In genomic region chr13:37825646-37826280, GRCm38 (mm10) we compare ENCODE assay signal across 8 mouse cellular contexts. TPM values are rescaled to one million over a fixed set of nuclear protein-coding genes. Genes with fewer than 3 reads are reported as not detected.
A peak's percentile ranks its signal among the peaks of the same experiment; 100 is the strongest.
DNase-seq lines count a peak whose midpoint lies in the region; ATAC-seq and TF ChIP-seq lines count a peak whose summit lies in the region.

No protein-coding gene starts in this region.

- no peaks in the 10 kb centered on the region for H3K36me3 ChIP-seq in heart, embryonic 15.5 days
- no peaks in the 10 kb centered on the region for H3K36me3 ChIP-seq in kidney, postnatal 0 days (ENCODE audit: insufficient read depth, low read length)
- H3K36me3 ChIP-seq in lung, postnatal 0 days (ENCODE audit: insufficient read depth, low read length) = no peaks in the 10 kb centered on the region

- H3K27me3 ChIP-seq in heart, embryonic 15.5 days = no peaks in the 10 kb centered on the region
- no peaks in the 10 kb centered on the region for H3K27me3 ChIP-seq in kidney, postnatal 0 days (ENCODE audit: insufficient read depth, low read length)
- no peaks in the 10 kb centered on the region for H3K27me3 ChIP-seq in lung, postnatal 0 days (replicated peaks; ENCODE audit: insufficient read depth, low read length)

- H3K9ac ChIP-seq in heart, embryonic 15.5 days = peak overlapping the region; percentile 80
- peak overlapping the region; percentile 87 for H3K9ac ChIP-seq in kidney, postnatal 0 days (ENCODE audit: low read depth, low read length)
- H3K9ac ChIP-seq in lung, postnatal 0 days (replicated peaks; ENCODE audit: low read depth) = peak overlapping the region; percentile 68

- peak; percentile 82 for DNase-seq in A20 (ENCODE audit: low read depth, low spot score)
- DNase-seq in kidney, postnatal 0 days (ENCODE audit: low spot score) = peak; percentile 80
- DNase-seq in lung, postnatal 0 days (ENCODE audit: low spot score) = peak; percentile 87
- DNase-seq in ovary, postnatal 10 days (ENCODE audit: low spot score) = peak; percentile 51
- DNase-seq in thymus, postnatal 10 days (ENCODE audit: low spot score in 2 of 2) = peak; percentile 68

- peak overlapping the region; percentile 99 for H3K4me2 ChIP-seq in heart, embryonic 15.5 days
- peak overlapping the region; percentile 93 for H3K4me2 ChIP-seq in kidney, postnatal 0 days (ENCODE audit: low read length)
- H3K4me2 ChIP-seq in lung, postnatal 0 days (replicated peaks; ENCODE audit: low read depth, low read length) = peak overlapping the region; percentile 99

- H3K4me3 ChIP-seq in heart, embryonic 15.5 days = peak overlapping the region; percentile 78
- peak overlapping the region; percentile 93 for H3K4me3 ChIP-seq in kidney, postnatal 0 days (replicated peaks; ENCODE audit: low read depth, low read length)
- H3K4me3 ChIP-seq in lung, postnatal 0 days (ENCODE audit: low read depth, low read length) = peak overlapping the region; percentile 85

- ATAC-seq in activated CD4-positive, CD25-positive, alpha-beta regulatory T cell, adult 4 months = peak; percentile 63
- ATAC-seq in erythroblast, adult 5-6 weeks (replicated peaks; ENCODE audit: low FRiP score, poor library complexity, severe bottlenecking) = peak; percentile 69
- peak; percentile 68 for ATAC-seq in heart, embryonic 15.5 days (replicated peaks; ENCODE audit: insufficient number of reproducible peaks, insufficient read depth, low FRiP score, low read depth)
- peak; percentile 68 for ATAC-seq in kidney, postnatal 0 days (replicated peaks; ENCODE audit: low FRiP score, low read depth)
- peak; percentile 66 for ATAC-seq in lung, postnatal 0 days

- H3K4me1 ChIP-seq in heart, embryonic 15.5 days (replicated peaks) = peaks cover 46% of the 10 kb centered on the region
- H3K4me1 ChIP-seq in kidney, postnatal 0 days (replicated peaks; ENCODE audit: insufficient read depth, low read length) = peaks cover 16% of the 10 kb centered on the region
- peaks cover 16% of the 10 kb centered on the region; the same call in 1 of the 2 replicates for H3K4me1 ChIP-seq in lung, postnatal 0 days (ENCODE audit: insufficient read depth, low read depth, low read length)

- H3K9me3 ChIP-seq in heart, embryonic 15.5 days (replicated peaks) = no peaks in the 10 kb centered on the region
- no peaks in the 10 kb centered on the region for H3K9me3 ChIP-seq in kidney, postnatal 0 days (replicated peaks; ENCODE audit: low read length)
- no peaks in the 10 kb centered on the region for H3K9me3 ChIP-seq in lung, postnatal 0 days (ENCODE audit: low read length)

- WGBS in heart, embryonic 15.5 days = 1% methylated on average over 41 of the region's 43 CpGs
- under 1% methylated on average over 41 of the region's 43 CpGs for WGBS in kidney, postnatal 0 days
- under 1% methylated on average over 36 of the region's 43 CpGs for WGBS in lung, postnatal 0 days

- H3K27ac ChIP-seq in heart, embryonic 15.5 days = peak overlapping the region; percentile 90
- H3K27ac ChIP-seq in kidney, postnatal 0 days = peak overlapping the region; percentile 94
- H3K27ac ChIP-seq in lung, postnatal 0 days (ENCODE audit: low read length) = peak overlapping the region; percentile 94

- TF ChIP-seq CTCF in kidney, postnatal 0 days (IDR thresholded peaks at IDR 0.05; ENCODE audit: low read depth) = no peak
- no peak for TF ChIP-seq CTCF in lung, postnatal 0 days (IDR thresholded peaks at IDR 0.05)

- TF ChIP-seq EP300 in lung, postnatal 0 days (IDR thresholded peaks at IDR 0.05) = no peak

RNA-seq across cellular contexts. Expression of gene Rreb1, which starts 47.6 kb away (rescaled TPM):
- polyA plus RNA-seq in activated CD4-positive, CD25-positive, alpha-beta regulatory T cell, adult 4 months (2017; shearing (Covaris generic)) = 1 to 10 TPM; 3.0 to 4.9 TPM
- total RNA-seq in erythroblast, adult 5-6 weeks (2015; ENCODE audit: low replicate concordance) = 9.2 and 11.7 TPM in 2 replicates
- 2.4 and 8.2 TPM in 2 replicates for total RNA-seq in erythroblast, adult 5-6 weeks (2017; ENCODE audit: low replicate concordance)
- polyA plus RNA-seq in heart, embryonic 15.5 days (2015; fragmentation: Nextera tagmentation; extraction: Ambion mirVana) = 9.7 and 12.2 TPM in 2 replicates
- 9.0 and 10.4 TPM in 2 replicates for polyA plus RNA-seq in kidney, postnatal 0 days (2015; fragmentation: Nextera tagmentation; extraction: Ambion mirVana)
- 10.0 and 11.2 TPM in 2 replicates for polyA plus RNA-seq in lung, postnatal 0 days (2015; fragmentation: Nextera tagmentation; extraction: Ambion mirVana)

Comparison
In these comparisons a context has a peak if more than half of its experiments do, and no peak if none do; other contexts are left out.
1. Peak in every context shown above with its lines: DNase-seq, ATAC-seq, H3K4me3 ChIP-seq and H3K27ac ChIP-seq.